Mouse (Mus musculus): ENCODE results near the gene Htr2a. TPM values are rescaled to one million over a fixed set of nuclear protein-coding genes. Genes with fewer than 3 reads are reported as not detected.

Gene Htr2a
- 0.68 TPM for polyA plus RNA-seq (2021)

- CTCF ChIA-PET, result no interaction called here
- no peaks in the 10 kb centered on the region for H3K27me3 ChIP-seq
- ATAC-seq (peak; percentile 50), DNase-seq (ENCODE audit: low read depth, low spot score) (no peak)
- POLR2A ChIA-PET, result no interaction called here
- no peak for TF ChIP-seq CTCF (IDR thresholded peaks at IDR 0.05)
- in situ Hi-C loops (cut with MboI; ENCODE audit: low pct_unique_long_range_greater_than_20kb), result loop anchor here (10.0 kb wide), 1 partner anchor 354 kb away; no protein-coding TSS in a partner anchor
These were observed at the start of gene Htr2a for GRCm38 (mm10) chr14:74640819-74641381. Gene Htr2a, plus strand, starts transcription at chr14:74640840.

GRCm38 (mm10) chr14:74601333-74602087 is 39.1 kb upstream of the Htr2a start:
- ATAC-seq (no peak), DNase-seq (ENCODE audit: low read depth, low spot score) (no peak)
- no peak for TF ChIP-seq CTCF (IDR thresholded peaks at IDR 0.05)
- in situ Hi-C loops (cut with MboI; ENCODE audit: low pct_unique_long_range_greater_than_20kb), result loop anchor here (10.0 kb wide), 1 partner anchor 827 kb away; no protein-coding TSS in a partner anchor
- ChIA-PET CTCF (interaction anchor here (1.0 to 1.3 kb wide), 2 partner anchors 61 to 825 kb away, joined by 3 read pairs; no protein-coding TSS in a partner anchor), POLR2A (no interaction called here)
- H3K27me3 ChIP-seq, result no peaks in the 10 kb centered on the region

GRCm38 (mm10) chr14:74602543-74602942 is 38.1 kb upstream of the Htr2a start:
- POLR2A ChIA-PET, result interaction anchor here (0.6 kb wide), 1 partner anchor 41 kb away, joined by 4 read pairs; no protein-coding TSS in a partner anchor
- in situ Hi-C loops (cut with MboI; ENCODE audit: low pct_unique_long_range_greater_than_20kb), result loop anchor here (10.0 kb wide), 1 partner anchor 828 kb away; no protein-coding TSS in a partner anchor
- ATAC-seq, result no peak

GRCm38 (mm10) chr14:74603131-74603766 is 37.4 kb upstream of the Htr2a start:
- H3K27me3 ChIP-seq, result no peaks in the 10 kb centered on the region
- CTCF ChIA-PET, result interaction anchor here (1.2 kb wide), 1 partner anchor 679 kb away, joined by 3 read pairs; no protein-coding TSS in a partner anchor
- in situ Hi-C loops (cut with MboI; ENCODE audit: low pct_unique_long_range_greater_than_20kb), result loop anchor here (10.0 kb wide), 1 partner anchor 828 kb away; no protein-coding TSS in a partner anchor
- DNase-seq (ENCODE audit: low read depth, low spot score) (no peak), ATAC-seq (no peak)
- TF ChIP-seq CTCF (IDR thresholded peaks at IDR 0.05), result no peak
- POLR2A ChIA-PET, result interaction anchor here (0.6 kb wide), 1 partner anchor 41 kb away, joined by 4 read pairs; no protein-coding TSS in a partner anchor

More at GRCm38 (mm10) chr14:74602543-74602942, 38.1 kb upstream of the Htr2a start:
- DNase-seq (ENCODE audit: low read depth, low spot score), result no peak
- TF ChIP-seq CTCF (IDR thresholded peaks at IDR 0.05), result peak; percentile 81
- no peaks in the 10 kb centered on the region for H3K27me3 ChIP-seq
- CTCF ChIA-PET, result interaction anchor here (1.2 to 1.3 kb wide), 2 partner anchors 62 to 678 kb away, joined by 3 read pairs; no protein-coding TSS in a partner anchor

- ATAC-seq (no peak), DNase-seq (ENCODE audit: low read depth, low spot score) (no peak)
- in situ Hi-C loops (cut with MboI; ENCODE audit: low pct_unique_long_range_greater_than_20kb), result no loop called here
- no peak for TF ChIP-seq CTCF (IDR thresholded peaks at IDR 0.05)
- peaks cover 3% of the 10 kb centered on the region for H3K27me3 ChIP-seq
- POLR2A ChIA-PET, result interaction anchor here (0.6 kb wide), 1 partner anchor 442 kb away, joined by 3 read pairs; no protein-coding TSS in a partner anchor
- CTCF ChIA-PET, result interaction anchor here (1.0 kb wide), 2 partner anchors 8 to 132 kb away, joined by 3 read pairs; no protein-coding TSS in a partner anchor
These were observed 29.3 kb upstream of the Htr2a start for GRCm38 (mm10) chr14:74611326-74611725.

- ChIA-PET POLR2A (no interaction called here), CTCF (interaction anchor here (1.0 to 1.4 kb wide), 3 partner anchors 10 to 21 kb away, joined by 3 to 5 read pairs (median 3); no protein-coding TSS in a partner anchor)
- no peak for ATAC-seq
- peaks cover 7% of the 10 kb centered on the region for H3K27me3 ChIP-seq
- in situ Hi-C loops (cut with MboI; ENCODE audit: low pct_unique_long_range_greater_than_20kb), result no loop called here
- TF ChIP-seq CTCF (IDR thresholded peaks at IDR 0.05), result peak; percentile 74
- no peak for DNase-seq (ENCODE audit: low read depth, low spot score)
These were observed 21.8 kb upstream of the Htr2a start for GRCm38 (mm10) chr14:74618858-74619257.

GRCm38 (mm10) chr14:74638071-74638470 is 2.6 kb upstream of the Htr2a start:
- in situ Hi-C loops (cut with MboI; ENCODE audit: low pct_unique_long_range_greater_than_20kb), result no loop called here
- TF ChIP-seq CTCF (IDR thresholded peaks at IDR 0.05), result peak; percentile 34
- DNase-seq (ENCODE audit: low read depth, low spot score) (no peak), ATAC-seq (no peak)
- ChIA-PET POLR2A (no interaction called here), CTCF (no interaction called here)
- H3K27me3 ChIP-seq, result no peaks in the 10 kb centered on the region

GRCm38 (mm10) chr14:74641668-74642230 is 1.1 kb downstream of the Htr2a start:
- CTCF ChIA-PET, result interaction anchor here (1.1 kb wide), 1 partner anchor 92 kb away, joined by 3 read pairs; no protein-coding TSS in a partner anchor
- no peak for DNase-seq (ENCODE audit: low read depth, low spot score)
- H3K27me3 ChIP-seq, result no peaks in the 10 kb centered on the region
- TF ChIP-seq CTCF (IDR thresholded peaks at IDR 0.05), result no peak
- POLR2A ChIA-PET, result no interaction called here
- peak; percentile 28 for ATAC-seq
- in situ Hi-C loops (cut with MboI; ENCODE audit: low pct_unique_long_range_greater_than_20kb), result loop anchor here (10.0 kb wide), 1 partner anchor 353 kb away; no protein-coding TSS in a partner anchor

- ChIA-PET CTCF (interaction anchor here (0.7 to 1.8 kb wide), 5 partner anchors 15 to 861 kb away, joined by 3 to 6 read pairs (median 4); no protein-coding TSS in a partner anchor), POLR2A (interaction anchor here (0.7 kb wide), 1 partner anchor 41 kb away, joined by 4 read pairs; no protein-coding TSS in a partner anchor)
- DNase-seq (ENCODE audit: low read depth, low spot score) (no peak), ATAC-seq (peak; percentile 74)
- in situ Hi-C loops (cut with MboI; ENCODE audit: low pct_unique_long_range_greater_than_20kb), result loop anchor here (10.0 kb wide), 1 partner anchor 352 kb away; no protein-coding TSS in a partner anchor
- H3K27me3 ChIP-seq, result no peaks in the 10 kb centered on the region
- TF ChIP-seq CTCF (IDR thresholded peaks at IDR 0.05), result peak; percentile 85
These were observed 2.7 kb downstream of the Htr2a start for GRCm38 (mm10) chr14:74643296-74643695.
